Mouse (Mus musculus): ENCODE measurements around the gene Tubb5.

Tubb5 gene

GRCm38 (mm10) chr17:35838122-35838544, at the start of gene Tubb5:
Gene Tubb5, minus strand, starts transcription at chr17:35838306.
- DNase-seq (ENCODE audit: low read depth), result peak; percentile 95

GRCm38 (mm10) chr17:35887725-35888124, 49.6 kb upstream of the Tubb5 start:
- DNase-seq (ENCODE audit: low read depth), result no peak

GRCm38 (mm10) chr17:35883777-35884176, 45.7 kb upstream of the Tubb5 start:
- DNase-seq (ENCODE audit: low read depth), result no peak

- DNase-seq (ENCODE audit: low read depth), result no peak
These were observed 44.8 kb upstream of the Tubb5 start for GRCm38 (mm10) chr17:35882924-35883323.

GRCm38 (mm10) chr17:35879245-35880057, 41.3 kb upstream of the Tubb5 start, which contains the start of gene Dhx16:
Gene Dhx16, plus strand, starts transcription at chr17:35879819.
- DNase-seq (ENCODE audit: low read depth), result peak; percentile 96

GRCm38 (mm10) chr17:35874721-35875120, 36.6 kb upstream of the Tubb5 start:
- DNase-seq (ENCODE audit: low read depth), result no peak

GRCm38 (mm10) chr17:35873774-35874519, 35.8 kb upstream of the Tubb5 start:
- DNase-seq (ENCODE audit: low read depth), result peak; percentile 74

GRCm38 (mm10) chr17:35870884-35871696, 33.0 kb upstream of the Tubb5 start:
- peak; percentile 34 for DNase-seq (ENCODE audit: low read depth)

GRCm38 (mm10) chr17:35870151-35870883, 32.2 kb upstream of the Tubb5 start:
- no peak for DNase-seq (ENCODE audit: low read depth)

GRCm38 (mm10) chr17:35869346-35870067, 31.4 kb upstream of the Tubb5 start:
- no peak for DNase-seq (ENCODE audit: low read depth)

GRCm38 (mm10) chr17:35868961-35869345, 30.8 kb upstream of the Tubb5 start:
- DNase-seq (ENCODE audit: low read depth), result no peak

- no peak for DNase-seq (ENCODE audit: low read depth)
These were observed 30.2 kb upstream of the Tubb5 start for GRCm38 (mm10) chr17:35868165-35868820.

- peak; percentile 35 for DNase-seq (ENCODE audit: low read depth)
These were observed 29.1 kb upstream of the Tubb5 start for GRCm38 (mm10) chr17:35866911-35867890.

- DNase-seq (ENCODE audit: low read depth), result no peak
These were observed 28.2 kb upstream of the Tubb5 start for GRCm38 (mm10) chr17:35866281-35866831.

- no peak for DNase-seq (ENCODE audit: low read depth)
These were observed 27.6 kb upstream of the Tubb5 start, which contains the start of gene Ppp1r18 for GRCm38 (mm10) chr17:35865481-35866280. Gene Ppp1r18, plus strand, starts transcription at chr17:35865593.

- DNase-seq (ENCODE audit: low read depth), result no peak
These were observed 26.8 kb upstream of the Tubb5 start for GRCm38 (mm10) chr17:35864832-35865353.

- peak; percentile 84 for DNase-seq (ENCODE audit: low read depth)
These were observed 23.2 kb upstream of the Tubb5 start, which contains the start of gene Nrm for GRCm38 (mm10) chr17:35861198-35861857. Gene Nrm, plus strand, starts transcription at chr17:35861318.

Data from c-Kit-positive CD71-positive TER-119-negative erythroid progenitor cells, embryonic 14.5 days (primary cell).